Mouse (Mus musculus) CH12.LX (cell line): ENCODE data around the gene Fcgbp. TPM values are rescaled to one million over a fixed set of nuclear protein-coding genes. Genes with fewer than 3 reads are reported as not detected.

Experiments used
- DNase-seq: peaks from one replicate; pipeline ENCODE4 v3.0.0-alpha.2; 2013; ENCODE audit errors: extremely low read depth
- H3K27ac ChIP-seq: 2 replicates; pipeline ENCODE4 v1.5.1; 2012; ENCODE audit warnings: low read depth, mild to moderate bottlenecking, control low read depth, moderate library complexity; ENCODE audit not compliant: insufficient read depth
- H3K27me3 ChIP-seq: replicated peaks from 2 replicates; pipeline ENCODE3; 2012; ENCODE audit warnings: inconsistent platforms
- H3K36me3 ChIP-seq, 2 experiments: replicated peaks in 1 of 2; 2 replicates each; pipeline versions ENCODE3 to v1.6.1; 2012; ENCODE audit warnings: inconsistent platforms in 1 of 2, low read length in 1 of 2, mild to moderate bottlenecking in 1 of 2, mixed read lengths in 1 of 2, moderate library complexity in 1 of 2; ENCODE audit not compliant: control insufficient read depth in 1 of 2, insufficient read depth in 1 of 2
- H3K4me1 ChIP-seq, 2 experiments: 2 replicates each; pipeline ENCODE4 v1.6.1; 2012; ENCODE audit warnings: inconsistent platforms in 1 of 2, moderate library complexity in 1 of 2; ENCODE audit not compliant: insufficient read depth in 2 of 2, control insufficient read depth in 1 of 2
- H3K4me2 ChIP-seq: 2 replicates; pipeline ENCODE4 v1.6.1; 2012; ENCODE audit warnings: low read depth, mild to moderate bottlenecking, control low read depth; ENCODE audit not compliant: poor library complexity, insufficient read depth, severe bottlenecking
- H3K4me3 ChIP-seq, 3 experiments: fragments of 150-350 bp in 1 of 3; sonication (generic) in 1 of 3; replicated peaks in 1 of 3; 2 replicates each; pipeline versions ENCODE3 to v1.5.1; 2011 to 2012; ENCODE audit warnings: low read depth in 2 of 3, low read length in 2 of 3, mild to moderate bottlenecking in 2 of 3, moderate library complexity in 2 of 3, control low read depth in 1 of 3, improper control_type of control experiment in 1 of 3, inconsistent platforms in 1 of 3, mixed read lengths in 1 of 3; ENCODE audit not compliant: poor library complexity in 1 of 3
- H3K79me2 ChIP-seq: replicated peaks from 2 replicates; pipeline ENCODE4 v1.6.1; 2012; ENCODE audit warnings: mild to moderate bottlenecking, moderate library complexity; ENCODE audit not compliant: control insufficient read depth, poor library complexity, insufficient read depth, severe bottlenecking; ENCODE audit errors: extremely low read depth
- H3K9ac ChIP-seq: 2 replicates; pipeline ENCODE4 v1.6.1; 2012; ENCODE audit warnings: low read depth, mild to moderate bottlenecking, control low read depth, moderate library complexity; ENCODE audit not compliant: insufficient read depth
- H3K9me3 ChIP-seq: replicated peaks from 2 replicates; pipeline ENCODE3; 2012; ENCODE audit warnings: low read length, inconsistent platforms, mixed read lengths
- CTCF ChIP-seq, 2 experiments: IDR thresholded peaks in 1 of 2; conservative IDR thresholded peaks in 1 of 2; 2 replicates each; pipeline ENCODE4 v1.5.1; 2011 to 2012; ENCODE audit warnings: low read depth in 2 of 2, low read length in 2 of 2, improper control_type of control experiment in 1 of 2, inconsistent platforms in 1 of 2, mild to moderate bottlenecking in 1 of 2, moderate library complexity in 1 of 2
- E2F4 ChIP-seq: IDR thresholded peaks from 2 replicates; pipeline ENCODE4 v1.6.1; 2011; ENCODE audit warnings: low read depth, low read length, improper control_type of control experiment; ENCODE audit not compliant: insufficient replicate concordance
- EP300 ChIP-seq: IDR thresholded peaks from 2 replicates; pipeline ENCODE4 v1.6.1; 2011; ENCODE audit warnings: low read length, improper control_type of control experiment
- ETS1 ChIP-seq: conservative IDR thresholded peaks from 2 replicates; pipeline ENCODE4 v1.6.1; 2012; ENCODE audit warnings: low read depth, mild to moderate bottlenecking, inconsistent platforms, low read length, improper control_type of control experiment, moderate library complexity
- JUN ChIP-seq: IDR thresholded peaks from 2 replicates; pipeline ENCODE4 v1.6.1; 2011; ENCODE audit warnings: low read depth, mild to moderate bottlenecking, low read length, improper control_type of control experiment, moderate library complexity; ENCODE audit not compliant: insufficient read depth
- JUND ChIP-seq: conservative IDR thresholded peaks from 2 replicates; pipeline ENCODE4 v1.6.1; 2011; ENCODE audit warnings: low read depth, low read length, improper control_type of control experiment
- KAT2A ChIP-seq: IDR thresholded peaks from 2 replicates; pipeline ENCODE4 v1.6.1; 2012; ENCODE audit warnings: low read length, improper control_type of control experiment, inconsistent platforms; ENCODE audit not compliant: insufficient replicate concordance
- MAX ChIP-seq: IDR thresholded peaks from 2 replicates; pipeline ENCODE4 v1.6.1; 2011; ENCODE audit warnings: low read length, improper control_type of control experiment
- MEF2A ChIP-seq: IDR thresholded peaks from 2 replicates; pipeline ENCODE4 v1.6.1; 2014; ENCODE audit warnings: low read depth, mild to moderate bottlenecking, inconsistent platforms, low read length, improper control_type of control experiment, borderline replicate concordance
- MXI1 ChIP-seq: IDR thresholded peaks from 2 replicates; pipeline ENCODE4 v1.6.1; 2011; ENCODE audit warnings: mild to moderate bottlenecking, low read depth, low read length, improper control_type of control experiment
- NELFE ChIP-seq: IDR thresholded peaks from 2 replicates; pipeline ENCODE4 v1.6.1; 2011; ENCODE audit warnings: low read depth, low read length, improper control_type of control experiment
- PAX5 ChIP-seq: IDR thresholded peaks from 2 replicates; pipeline ENCODE4 v1.6.1; 2012; ENCODE audit warnings: low read length, inconsistent platforms, mixed read lengths
- POLR2AphosphoS2 ChIP-seq: IDR thresholded peaks from 2 replicates; pipeline ENCODE4 v1.6.1; 2011; ENCODE audit warnings: low read depth, low read length, improper control_type of control experiment
- SIN3A ChIP-seq: IDR thresholded peaks from 2 replicates; pipeline ENCODE4 v1.6.1; 2012; ENCODE audit warnings: low read length, improper control_type of control experiment, inconsistent platforms
- SMC3 ChIP-seq: IDR thresholded peaks from 2 replicates; pipeline ENCODE4 v1.6.1; 2011; ENCODE audit warnings: low read depth, low read length, improper control_type of control experiment
- TCF12 ChIP-seq: IDR thresholded peaks from 2 replicates; pipeline ENCODE4 v1.6.1; 2014; ENCODE audit warnings: low read depth, mild to moderate bottlenecking, inconsistent platforms, low read length, improper control_type of control experiment
- USF2 ChIP-seq: conservative IDR thresholded peaks from 2 replicates; pipeline ENCODE4 v1.6.1; 2011; ENCODE audit warnings: low read depth, low read length, improper control_type of control experiment
- ZKSCAN1 ChIP-seq: IDR thresholded peaks from 2 replicates; pipeline ENCODE4 v1.6.1; 2012; ENCODE audit warnings: low read depth, inconsistent platforms, low read length, improper control_type of control experiment, borderline replicate concordance
- ZNF384 ChIP-seq: IDR thresholded peaks from 2 replicates; pipeline ENCODE4 v1.6.1; 2012; ENCODE audit warnings: low read depth, low read length, improper control_type of control experiment, inconsistent platforms
- dilution Hi-C: fragments of 300-500 bp; cut with MboI; formaldehyde crosslinking; loops from 2 replicates; pipeline ENCODE4 v1.14.3; 2020; ENCODE audit warnings: low sequenced_read_pairs; ENCODE audit not compliant: extremely low pct_unique_long_range_greater_than_20kb, extremely low pct_ligation_motif_present
- in situ Hi-C: fragments of 300-500 bp; cut with MboI; formaldehyde crosslinking; loops from 3 replicates; pipeline ENCODE4 v1.14.3; 2019; ENCODE audit warnings: low sequenced_read_pairs, low pct_ligation_motif_present, low pct_unique_long_range_greater_than_20kb, mixed read lengths
- polyA plus RNA-seq: library from polyadenylated mRNA; unstranded; fragments of >175 nt; gene quantifications from 2 replicates; pipeline ENCODE4 v1.2.1, GENCODE M21; 2012; ENCODE audit warnings: low read depth; ENCODE audit not compliant: insufficient read length
- total RNA-seq, 2 experiments: library from RNA; depleted of rRNA; stranded (reverse); fragments of 300-350 nt in 1 of 2; fragments of >200 nt in 1 of 2; gene quantifications; 2 replicates each; pipeline ENCODE4 v1.2.3; 2012 to 2014

Fcgbp gene
- total and polyA plus RNA-seq, 3 experiments: not detected

GRCm38 (mm10) chr7:28161163-28161749 lies 90.2 kb downstream of the Fcgbp start:
- Histone ChIP-seq H3K36me3 (no peaks in the 10 kb centered on the region), H3K4me2 (no peak overlapping the region), H3K27ac (no peak overlapping the region), H3K9me3 (peaks cover 7% of the 10 kb centered on the region), H3K9ac (no peak overlapping the region), H3K4me3 (no peak overlapping the region), H3K79me2 (no peaks in the 10 kb centered on the region), H3K27me3 (peaks cover 40% of the 10 kb centered on the region), H3K4me1 (peaks cover 0 to 5% of the 10 kb centered on the region in 2 experiments; a peak in 2 of 4 replicates)
- DNase-seq: no peak
- in situ Hi-C loops: loop anchor here (10.0 kb wide), 1 partner anchor 106 kb away; the partner anchor contains the start of gene Psmc4
- TF ChIP-seq ZKSCAN1: no peak
- TF ChIP-seq MXI1: no peak
- no peak for TF ChIP-seq TCF12
- TF ChIP-seq JUND: no peak
- no peak for TF ChIP-seq EP300
- no peak for TF ChIP-seq ZNF384
- TF ChIP-seq ETS1: no peak
- TF ChIP-seq POLR2AphosphoS2: no peak
- no peak for TF ChIP-seq MEF2A
- no peak for TF ChIP-seq SIN3A
- TF ChIP-seq JUN: no peak
- TF ChIP-seq NELFE: no peak
- no peak for TF ChIP-seq SMC3
- no peak for TF ChIP-seq USF2
- TF ChIP-seq KAT2A: no peak
- TF ChIP-seq PAX5: no peak
- no peak for TF ChIP-seq E2F4
- TF ChIP-seq MAX: no peak
- dilution Hi-C loops: no loop called here

- H3K9me3 ChIP-seq: peaks cover 7% of the 10 kb centered on the region
- peaks cover 8% of the 10 kb centered on the region for H3K79me2 ChIP-seq
- no peak for TF ChIP-seq SIN3A
- TF ChIP-seq CTCF (conservative IDR thresholded peaks at IDR 0.05 in 1 of 2, IDR thresholded peaks at IDR 0.05 in 1 of 2; ENCODE audit: low read depth in 2 of 2, low read length in 2 of 2): peak in 1 of 2 experiments; percentile 33; a peak in 1 of 4 replicates
- TF ChIP-seq, all 38 proteins: peak for 1
- in situ Hi-C loops (loop anchor here (10.0 kb wide), 1 partner anchor 111 kb away; the partner anchor contains the start of gene Psmc4), dilution Hi-C loops (no loop called here)
- no peak overlapping the region for H3K27ac ChIP-seq
- peaks cover 7% of the 10 kb centered on the region for H3K27me3 ChIP-seq
- DNase-seq: peak; percentile 23
- H3K36me3 ChIP-seq: no peaks in the 10 kb centered on the region
- H3K4me3 ChIP-seq: no peak overlapping the region
- H3K4me1 ChIP-seq: peaks cover 5 to 6% of the 10 kb centered on the region in 2 experiments
- H3K9ac ChIP-seq: no peak overlapping the region
- H3K4me2 ChIP-seq: no peak overlapping the region
Observed at GRCm38 (mm10) chr7:28165406-28165805, 94.4 kb downstream of the Fcgbp start.
